Comparison of ENCODE assay signal across 10 mouse cellular contexts in genomic region chr6:99984057-99984855, GRCm38 (mm10).
DNase-seq lines count a peak whose midpoint lies in the region; ATAC-seq and TF ChIP-seq lines count a peak whose summit lies in the region.
"Had no signal": no experiment of that assay in that cellular context is flagged by ENCODE, and none has a peak within 500 bp of the region (broad histone marks: within the 10 kb centered on the region; RNA-seq: fewer than 3 reads in every experiment).

No protein-coding gene starts in this region.

- TF ChIP-seq POLR2A in brain, embryonic 14.5 days (IDR thresholded peaks at IDR 0.05; ENCODE audit: borderline replicate concordance, extremely low read depth, insufficient read depth, insufficient read length, poor library complexity, severe bottlenecking), result no peak

- DNase-seq in hindbrain, embryonic 10.5 days (ENCODE audit: low spot score), result no peak
- DNase-seq in ES-E14 (ENCODE audit: low read depth, low spot score), result no peak
- peak; percentile 77 for DNase-seq in brain, embryonic 14.5 days (ENCODE audit: low read depth)
- no peak for DNase-seq in cerebellum, postnatal 14 days
- DNase-seq in c-Kit-positive CD71-positive TER-119-positive erythroid progenitor cells, embryonic 14.5 days (ENCODE audit: low spot score), result no peak
- DNase-seq: cerebellum, adult 2 months; thymus, adult 2 months had no signal

- in situ Hi-C loops in ES-E14 (cut with MboI; ENCODE audit: low sequenced_read_pairs in 2 of 2, unreplicated experiment in 2 of 2), result no loop called here

- H3K4me2 ChIP-seq in hindbrain, embryonic 16.5 days (ENCODE audit: low read length), result no peak overlapping the region
- 0 out of 2 replicates have a peak overlapping the region, but pooled peaks have one; percentile 4 for H3K4me2 ChIP-seq in midbrain, embryonic 12.5 days (replicated peaks)

- H3K27ac ChIP-seq in hindbrain, embryonic 16.5 days (ENCODE audit: low read depth, low read length), result no peak overlapping the region
- no peak overlapping the region for H3K27ac ChIP-seq in hindbrain, embryonic 10.5 days
- H3K27ac ChIP-seq in ES-E14 (ENCODE audit: insufficient read depth, low read depth, low read length, poor library complexity, severe bottlenecking), result no peak overlapping the region
- no peak overlapping the region for H3K27ac ChIP-seq in midbrain, embryonic 12.5 days (replicated peaks)

- no peak for TF ChIP-seq CTCF in brain, embryonic 14.5 days (IDR thresholded peaks at IDR 0.05; ENCODE audit: borderline replicate concordance, extremely low read depth, insufficient read depth, insufficient read length)

- peak; percentile 46; the same call in 1 of the 2 replicates for ATAC-seq in hindbrain, embryonic 16.5 days
- ATAC-seq in midbrain, embryonic 12.5 days (ENCODE audit: low FRiP score, low read depth), result no peak

- H3K4me1 ChIP-seq in hindbrain, embryonic 16.5 days (ENCODE audit: control insufficient read depth, insufficient read depth, low read depth, low read length), result peaks cover 11% of the 10 kb centered on the region
- peaks cover 24% of the 10 kb centered on the region for H3K4me1 ChIP-seq in hindbrain, embryonic 10.5 days (replicated peaks)
- H3K4me1 ChIP-seq in ES-E14 (ENCODE audit: control insufficient read depth in 2 of 2, insufficient read depth in 2 of 2, low read length in 2 of 2, poor library complexity in 1 of 2), result peaks cover 0 to 3% of the 10 kb centered on the region in 2 experiments; a peak in 1 of 4 replicates
- H3K4me1 ChIP-seq in midbrain, embryonic 12.5 days, result peaks cover 24% of the 10 kb centered on the region

- H3K9ac ChIP-seq in hindbrain, embryonic 16.5 days (ENCODE audit: low read depth, low read length), result no peak overlapping the region
- H3K9ac ChIP-seq in ES-E14 (ENCODE audit: insufficient read depth, low read depth, low read length, poor library complexity, severe bottlenecking), result peak overlapping the region; percentile 35; the same call in 1 of the 2 replicates
- H3K9ac ChIP-seq in midbrain, embryonic 12.5 days (replicated peaks), result no peak overlapping the region

- peaks cover 5% of the 10 kb centered on the region; the same call in 1 of the 2 replicates for H3K27me3 ChIP-seq in hindbrain, embryonic 16.5 days (replicated peaks; ENCODE audit: control insufficient read depth, insufficient read depth, low read length)
- peaks cover 89% of the 10 kb centered on the region for H3K27me3 ChIP-seq in hindbrain, embryonic 10.5 days (ENCODE audit: insufficient read depth, poor library complexity, severe bottlenecking)
- H3K27me3 ChIP-seq in midbrain, embryonic 12.5 days, result peaks cover 86% of the 10 kb centered on the region

- no peaks in the 10 kb centered on the region for H3K9me3 ChIP-seq in hindbrain, embryonic 16.5 days (ENCODE audit: control insufficient read depth, low read length)
- H3K9me3 ChIP-seq in hindbrain, embryonic 10.5 days, result no peaks in the 10 kb centered on the region
- no peaks in the 10 kb centered on the region for H3K9me3 ChIP-seq in ES-E14 (ENCODE audit: control insufficient read depth, insufficient read depth, low read depth, low read length)
- no peaks in the 10 kb centered on the region for H3K9me3 ChIP-seq in midbrain, embryonic 12.5 days

- H3K4me3 ChIP-seq in hindbrain, embryonic 16.5 days (ENCODE audit: low read length), result no peak overlapping the region
- no peak overlapping the region for H3K4me3 ChIP-seq in hindbrain, embryonic 10.5 days
- H3K4me3 ChIP-seq in ES-E14 (ENCODE audit: insufficient read depth in 1 of 2, low read depth in 1 of 2, low read length in 2 of 2, poor library complexity in 1 of 2, severe bottlenecking in 1 of 2), result peak overlapping the region in 1 of 2 experiments; percentile 26; a peak in 1 of 4 replicates
- H3K4me3 ChIP-seq in midbrain, embryonic 12.5 days, result no peak overlapping the region

- H3K36me3 ChIP-seq in hindbrain, embryonic 16.5 days (ENCODE audit: control insufficient read depth, insufficient read depth, low read length), result no peaks in the 10 kb centered on the region
- no peaks in the 10 kb centered on the region for H3K36me3 ChIP-seq in hindbrain, embryonic 10.5 days
- no peaks in the 10 kb centered on the region for H3K36me3 ChIP-seq in ES-E14 (ENCODE audit: control insufficient read depth, insufficient read depth, low read length, poor library complexity, severe bottlenecking)
- no peaks in the 10 kb centered on the region for H3K36me3 ChIP-seq in midbrain, embryonic 12.5 days
- H3K36me3 ChIP-seq: G1E had no signal

- 6% methylated on average over 7 of the region's 7 CpGs for WGBS in hindbrain, embryonic 16.5 days
- WGBS in hindbrain, embryonic 10.5 days, result 17% methylated on average over 7 of the region's 7 CpGs
- 1% methylated on average over 7 of the region's 7 CpGs for WGBS in midbrain, embryonic 12.5 days

TF ChIP-seq in ES-E14, 5 proteins besides CTCF, POLR2A, EP300 and RAD21:
- TF ChIP-seq HCFC1 (IDR thresholded peaks at IDR 0.05; ENCODE audit: borderline replicate concordance, insufficient read depth, low read length) (no peak), ZNF384 (IDR thresholded peaks at IDR 0.05; ENCODE audit: low read depth, low read length) (no peak), CHD2 (IDR thresholded peaks at IDR 0.05; ENCODE audit: low read depth, low read length) (no peak), ZC3H11A (IDR thresholded peaks at IDR 0.05; ENCODE audit: borderline replicate concordance, low read depth, low read length) (no peak), MAFK (IDR thresholded peaks at IDR 0.05; ENCODE audit: insufficient read depth, low read depth, low read length) (no peak)
